Mouse (Mus musculus) testis, adult 2 months (tissue): Measurements from ENCODE around the gene Map3k20.

Experiments
- CTCF ChIP-seq: fragments of 200-500 bp; IDR thresholded peaks from 2 replicates; pipeline ENCODE4 v1.5.1; 2012; ENCODE audit warnings: low read depth, mild to moderate bottlenecking, inconsistent platforms, low read length, moderate library complexity; ENCODE audit not compliant: control insufficient read depth, insufficient read depth, insufficient replicate concordance
- POLR2A ChIP-seq: fragments of 200-500 bp; IDR thresholded peaks from 2 replicates; pipeline ENCODE4 v1.6.1; 2012; ENCODE audit warnings: low read depth, mild to moderate bottlenecking, inconsistent platforms, low read length, moderate library complexity; ENCODE audit not compliant: control insufficient read depth

DNA sequence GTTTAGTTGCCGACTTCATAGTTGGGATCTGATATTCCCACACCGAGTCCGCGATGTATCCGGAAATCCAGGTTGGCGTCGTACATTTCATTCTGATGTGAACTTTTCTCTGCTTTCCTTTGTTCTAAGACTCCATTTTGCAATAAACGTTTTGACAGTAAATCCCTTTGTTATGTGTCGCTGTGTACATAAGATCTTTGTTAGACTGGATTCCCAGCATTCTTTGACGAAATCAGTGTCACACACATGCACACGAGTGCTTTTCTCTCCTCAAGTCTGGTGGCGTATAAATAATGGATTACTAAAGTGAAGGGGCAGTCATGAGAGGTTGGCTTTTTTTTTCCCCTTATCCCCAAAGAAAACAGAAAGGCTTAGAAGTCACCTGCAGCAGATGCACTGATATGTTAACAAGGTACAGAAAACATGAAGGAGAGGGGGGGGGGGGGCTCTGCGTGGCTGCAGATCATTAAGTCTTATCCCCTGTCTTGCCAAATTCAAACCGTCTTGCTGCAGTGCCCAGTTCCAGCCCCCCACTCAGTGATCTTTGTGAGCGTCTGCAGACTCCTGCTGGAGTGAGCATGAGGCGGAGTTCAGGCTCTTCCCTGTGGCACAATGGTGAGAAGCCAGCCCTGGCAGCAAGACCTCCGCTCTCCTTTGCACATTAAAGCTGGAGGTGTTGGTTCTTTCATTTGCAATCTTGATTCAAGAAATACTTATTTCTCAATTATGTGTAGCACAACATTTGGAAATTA is 122.1 kb downstream of the Map3k20 start:
- no peak for TF ChIP-seq CTCF
- TF ChIP-seq POLR2A: no peak
